Mouse (Mus musculus) small intestine, adult 2 months (tissue): ENCODE results near the gene Rnf217. TPM values are rescaled to one million over a fixed set of nuclear protein-coding genes. Genes with fewer than 3 reads are reported as not detected.

Experiments used
- H3K27ac ChIP-seq: fragments of 200-500 bp; 2 replicates; pipeline ENCODE4 v1.5.1; 2012; ENCODE audit warnings: low read depth, low read length, control low read depth, inconsistent platforms; ENCODE audit not compliant: insufficient read depth
- H3K27me3 ChIP-seq: fragments of 200-500 bp; 2 replicates; pipeline ENCODE4 v1.6.1; 2012; ENCODE audit warnings: mild to moderate bottlenecking, moderate library complexity, low read length, inconsistent platforms; ENCODE audit not compliant: control insufficient read depth, insufficient read depth
- H3K36me3 ChIP-seq: fragments of 200-500 bp; 2 replicates; pipeline ENCODE4 v1.6.1; 2012; ENCODE audit warnings: mild to moderate bottlenecking, low read length, control low read depth, inconsistent platforms; ENCODE audit not compliant: control insufficient read depth, insufficient read depth
- H3K4me1 ChIP-seq: fragments of 200-500 bp; 2 replicates; pipeline ENCODE4 v1.6.1; 2012; ENCODE audit warnings: low read length, inconsistent platforms, mixed read lengths; ENCODE audit not compliant: control insufficient read depth, insufficient read depth, insufficient read length
- H3K4me3 ChIP-seq: fragments of 200-500 bp; 2 replicates; pipeline ENCODE4 v1.5.1; 2012; ENCODE audit warnings: low read depth, mild to moderate bottlenecking, control low read depth, inconsistent platforms, low read length, moderate library complexity
- CTCF ChIP-seq: fragments of 200-500 bp; IDR thresholded peaks from 2 replicates; pipeline ENCODE4 v1.5.1; 2012; ENCODE audit warnings: low read depth, mild to moderate bottlenecking, control low read depth, inconsistent platforms, low read length, moderate library complexity, mixed read lengths; ENCODE audit not compliant: insufficient replicate concordance, insufficient read length; ENCODE audit errors: extremely low read depth
- POLR2A ChIP-seq: fragments of 200-500 bp; IDR thresholded peaks from 2 replicates; pipeline ENCODE4 v1.6.1; 2012; ENCODE audit warnings: low read depth, mild to moderate bottlenecking, control low read depth, inconsistent platforms, low read length, moderate library complexity
- WGBS: fragments of 180-500 bp; shearing (Covaris S2); methylation state at CpG from one replicate; pipeline ENCODE4 v1.1.7; 2018; 5-methylcytosine and 5-hydroxymethylcytosine counted together
- polyA plus RNA-seq: library from polyadenylated mRNA; depleted of rRNA; stranded (reverse); fragments of >200 nt; gene quantifications from 2 replicates; pipeline ENCODE4 v1.2.3, GENCODE M21; 2012

The Rnf217 gene
- polyA plus RNA-seq, 1 experiment: 0.74 TPM

DNA sequence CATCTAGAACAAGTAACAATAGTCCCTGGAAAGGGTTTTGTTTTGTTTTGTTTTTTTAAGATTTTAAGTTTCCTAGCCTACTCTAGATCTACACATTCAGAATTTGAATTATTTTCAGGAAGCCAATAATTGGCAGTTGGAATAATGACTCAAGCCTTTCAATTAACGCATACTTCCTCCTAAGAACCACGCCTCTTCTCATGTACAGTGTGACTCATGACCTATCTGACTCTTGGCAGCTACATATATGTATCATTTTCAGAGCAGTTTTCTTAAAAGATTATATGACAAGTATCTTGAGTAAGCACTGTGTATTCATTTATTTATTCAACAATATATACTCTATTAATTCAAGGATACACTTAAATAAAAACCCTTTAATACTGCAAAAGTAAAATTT lies 70.7 kb downstream of the Rnf217 start:
- Histone ChIP-seq H3K27ac (no peak overlapping the region), H3K4me3 (no peak overlapping the region), H3K27me3 (no peaks in the 10 kb centered on the region), H3K36me3 (no peaks in the 10 kb centered on the region), H3K4me1 (peaks cover 2% of the 10 kb centered on the region)
- WGBS: 26% methylated on average over 2 of the region's 2 CpGs
- no peak for TF ChIP-seq CTCF
- TF ChIP-seq POLR2A: no peak

GRCm38 (mm10) chr10:31537213-31537612 lies 71.8 kb downstream of the Rnf217 start:
- Histone ChIP-seq H3K4me3 (no peak overlapping the region), H3K27me3 (no peaks in the 10 kb centered on the region), H3K27ac (no peak overlapping the region), H3K36me3 (no peaks in the 10 kb centered on the region), H3K4me1 (peaks cover 2% of the 10 kb centered on the region)
- TF ChIP-seq POLR2A (no peak), CTCF (no peak)
- WGBS: 65% methylated on average over 3 of the region's 3 CpGs

DNA sequence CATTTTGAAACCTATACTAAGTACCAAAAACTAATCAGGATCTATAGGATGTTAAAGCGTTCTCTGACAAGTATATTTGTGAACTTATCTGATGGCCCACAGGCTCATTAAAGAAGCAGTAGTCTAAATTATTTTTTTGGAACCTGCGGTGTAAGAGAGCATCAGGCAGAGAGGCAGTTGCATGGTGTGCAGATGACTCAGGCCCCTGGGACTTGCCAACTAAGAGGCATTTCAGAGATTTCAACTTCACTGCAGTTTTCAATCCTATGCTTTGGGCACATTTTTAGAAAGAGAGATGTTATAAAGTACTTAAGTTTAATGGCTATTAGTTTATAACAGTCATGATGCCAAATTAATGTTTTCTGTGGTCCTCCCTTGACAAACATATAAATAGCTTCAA lies 73.9 kb downstream of the Rnf217 start:
- WGBS: 93% methylated on average over 2 of the region's 2 CpGs
- Histone ChIP-seq H3K4me3 (no peak overlapping the region), H3K27me3 (no peaks in the 10 kb centered on the region), H3K36me3 (no peaks in the 10 kb centered on the region), H3K27ac (no peak overlapping the region), H3K4me1 (peaks cover 2% of the 10 kb centered on the region)
- no peak for TF ChIP-seq CTCF

GRCm38 (mm10) chr10:31533270-31533826 lies 75.6 kb downstream of the Rnf217 start:
- Histone ChIP-seq H3K27me3 (no peaks in the 10 kb centered on the region), H3K27ac (no peak overlapping the region), H3K36me3 (no peaks in the 10 kb centered on the region), H3K4me3 (no peak overlapping the region), H3K4me1 (peaks cover 2% of the 10 kb centered on the region)
- whole genome bisulfite sequencing: 63% methylated on average over 6 of the region's 6 CpGs
- TF ChIP-seq CTCF: no peak
- no peak for TF ChIP-seq POLR2A

DNA sequence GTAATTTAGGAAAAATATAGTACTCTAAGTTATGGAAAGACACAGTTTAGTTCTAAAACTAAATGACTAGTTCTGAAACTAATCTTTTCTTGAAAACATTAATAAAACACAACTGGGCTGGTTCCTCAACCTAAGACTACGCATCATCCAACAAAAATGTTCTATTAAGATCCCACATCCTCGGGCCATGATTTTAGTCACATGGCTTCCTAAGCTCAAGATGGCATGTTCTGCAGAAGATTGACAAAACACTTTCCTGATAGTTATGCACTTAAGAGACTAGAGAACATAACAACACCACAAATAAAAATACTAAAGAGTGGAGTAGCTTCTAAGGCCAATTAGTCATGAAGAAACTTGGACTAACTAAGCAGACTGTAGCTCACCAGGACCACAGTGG lies 76.2 kb downstream of the Rnf217 start:
- H3K4me1 ChIP-seq: peaks cover 2% of the 10 kb centered on the region
- H3K4me3 ChIP-seq: no peak overlapping the region
- TF ChIP-seq POLR2A (no peak), CTCF (no peak)
- 93% methylated on average over 2 of the region's 2 CpGs for WGBS
- H3K36me3 ChIP-seq: no peaks in the 10 kb centered on the region
- H3K27me3 ChIP-seq: no peaks in the 10 kb centered on the region
- no peak overlapping the region for H3K27ac ChIP-seq

- no peak overlapping the region for H3K4me3 ChIP-seq
- 62% methylated on average over 6 of the region's 6 CpGs for WGBS
- H3K36me3 ChIP-seq: no peaks in the 10 kb centered on the region
- TF ChIP-seq POLR2A (no peak), CTCF (no peak)
- H3K27ac ChIP-seq: no peak overlapping the region
- no peaks in the 10 kb centered on the region for H3K27me3 ChIP-seq
- no peaks in the 10 kb centered on the region for H3K4me1 ChIP-seq
Measured at GRCm38 (mm10) chr10:31528297-31528984, 80.5 kb downstream of the Rnf217 start.

- Histone ChIP-seq H3K4me1 (no peaks in the 10 kb centered on the region), H3K27ac (no peak overlapping the region), H3K36me3 (no peaks in the 10 kb centered on the region), H3K27me3 (no peaks in the 10 kb centered on the region), H3K4me3 (no peak overlapping the region)
- WGBS: 72% methylated on average over 3 of the region's 3 CpGs
- TF ChIP-seq POLR2A: no peak
- no peak for TF ChIP-seq CTCF
Measured at GRCm38 (mm10) chr10:31525705-31526104, 83.3 kb downstream of the Rnf217 start.

GRCm38 (mm10) chr10:31519420-31519819 lies 89.6 kb downstream of the Rnf217 start:
- 76% methylated on average over 1 of the region's 1 CpGs for WGBS
- peaks cover 5% of the 10 kb centered on the region; the same call in 1 of the 2 replicates for H3K4me1 ChIP-seq
- TF ChIP-seq POLR2A: no peak
- peak; percentile 36; the same call in 1 of the 2 replicates for TF ChIP-seq CTCF

More at GRCm38 (mm10) chr10:31519420-31519819, 89.6 kb downstream of the Rnf217 start:
- Histone ChIP-seq H3K27ac (no peak overlapping the region), H3K36me3 (no peaks in the 10 kb centered on the region), H3K4me3 (no peak overlapping the region), H3K27me3 (no peaks in the 10 kb centered on the region)
